Mouse (Mus musculus): ENCODE data around the gene Gm15319. TPM values are rescaled to one million over a fixed set of nuclear protein-coding genes. Genes with fewer than 3 reads are reported as not detected.
A peak's percentile ranks its signal among the peaks of the same experiment; 100 is the strongest.
"Not testable (repeated sequence)": the region's sequence is repeated elsewhere in the genome, so short reads cannot be mapped to it uniquely, and the experiment has no call there.

Gene Gm15319
- polyA plus RNA-seq, 1 experiment = not detected

DNA sequence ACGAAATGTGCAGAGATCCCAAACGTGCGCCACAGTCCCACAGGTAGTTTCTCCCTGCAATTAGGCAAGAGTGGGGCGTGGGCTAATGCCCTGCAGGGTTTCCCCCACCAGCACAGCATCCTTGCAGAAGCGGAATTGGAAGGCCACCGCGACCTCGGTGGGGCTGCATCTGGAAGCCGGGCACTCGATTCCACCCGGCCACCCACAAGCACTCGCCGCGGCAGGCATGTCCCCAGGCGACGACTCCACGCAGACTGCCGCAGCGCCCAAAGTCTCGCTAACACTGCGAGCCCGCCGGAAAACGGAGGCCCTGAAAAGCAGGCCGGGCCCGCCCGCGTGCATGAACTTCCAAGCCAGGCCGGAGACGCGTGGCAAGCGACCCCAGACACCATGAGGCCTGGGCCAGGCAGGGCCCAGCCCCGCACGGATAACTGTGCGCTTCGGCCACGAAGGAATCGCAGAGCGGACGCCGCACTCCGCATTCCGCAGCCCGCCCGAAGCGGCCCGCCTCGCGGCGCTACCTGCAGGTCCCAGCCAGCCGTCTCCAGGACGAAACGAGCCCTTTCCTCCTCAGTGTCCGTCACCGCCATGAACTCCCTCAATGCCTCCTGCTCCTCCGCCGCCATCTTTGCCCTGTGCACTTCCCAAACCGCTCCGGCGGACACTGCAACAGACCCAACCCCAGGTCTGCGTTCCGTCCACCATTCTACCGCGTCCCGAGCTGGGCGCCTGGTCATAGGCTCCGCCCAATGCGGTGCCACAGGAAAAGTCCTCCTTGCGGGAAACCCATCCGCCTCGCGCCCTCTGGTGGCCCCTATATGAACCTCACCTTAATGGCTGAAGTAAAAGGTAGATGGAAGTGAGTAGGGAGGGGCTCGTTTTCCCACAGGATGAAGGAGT is 66.0 kb downstream of the Gm15319 start:
- peak; percentile 91 for DNase-seq
- 10% methylated on average over 71 of the region's 73 CpGs for WGBS
- not testable (repeated sequence) for H3K27me3 ChIP-seq (replicated peaks; ENCODE audit: control insufficient read depth, insufficient read depth, low read length); H3K4me1 ChIP-seq (ENCODE audit: control insufficient read depth, insufficient read depth, low read length); H3K36me3 ChIP-seq (ENCODE audit: control insufficient read depth, insufficient read depth, low read length)
- Histone ChIP-seq H3K4me3 (ENCODE audit: insufficient read depth, low read depth, low read length) (peak overlapping the region; percentile 53), H3K27ac (ENCODE audit: insufficient read depth, low read depth, low read length) (peak overlapping the region; percentile 46)
- TF ChIP-seq CTCF (conservative IDR thresholded peaks at IDR 0.05; ENCODE audit: insufficient read depth, insufficient read length, low read depth, low read length) = peak; percentile 56

GRCm38 (mm10) chr8:20295881-20296280 is 67.1 kb downstream of the Gm15319 start:
- WGBS = 82% methylated on average over 3 of the region's 4 CpGs
- H3K4me1 ChIP-seq (ENCODE audit: control insufficient read depth, insufficient read depth, low read length); H3K27me3 ChIP-seq (replicated peaks; ENCODE audit: control insufficient read depth, insufficient read depth, low read length); H3K4me3 ChIP-seq (ENCODE audit: insufficient read depth, low read depth, low read length); DNase-seq; H3K27ac ChIP-seq (ENCODE audit: insufficient read depth, low read depth, low read length); H3K36me3 ChIP-seq (ENCODE audit: control insufficient read depth, insufficient read depth, low read length): not testable (repeated sequence)

DNA sequence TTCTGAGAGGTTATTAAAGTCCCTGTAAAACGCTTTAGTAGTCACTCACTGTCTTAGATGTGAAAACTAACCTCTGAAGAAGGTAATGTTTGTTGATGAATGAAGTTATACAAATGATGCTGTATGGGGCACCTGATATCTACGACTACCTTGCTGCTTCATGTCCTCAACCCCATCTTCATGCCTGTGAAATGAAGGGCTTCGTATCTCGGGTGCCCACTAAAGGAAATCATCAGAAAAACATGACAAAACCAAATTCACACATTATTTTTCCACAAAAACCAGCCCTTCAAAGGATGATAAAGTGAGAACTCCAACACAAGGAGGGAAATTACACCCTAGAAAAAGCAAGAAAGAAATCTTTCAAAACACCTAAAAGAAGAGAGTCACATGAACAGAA is 68.2 kb downstream of the Gm15319 start:
- WGBS = 89% methylated on average over 4 of the region's 4 CpGs
- H3K4me3 ChIP-seq (ENCODE audit: insufficient read depth, low read depth, low read length); H3K27ac ChIP-seq (ENCODE audit: insufficient read depth, low read depth, low read length); H3K36me3 ChIP-seq (ENCODE audit: control insufficient read depth, insufficient read depth, low read length); DNase-seq; H3K27me3 ChIP-seq (replicated peaks; ENCODE audit: control insufficient read depth, insufficient read depth, low read length); H3K4me1 ChIP-seq (ENCODE audit: control insufficient read depth, insufficient read depth, low read length): not testable (repeated sequence)

DNA sequence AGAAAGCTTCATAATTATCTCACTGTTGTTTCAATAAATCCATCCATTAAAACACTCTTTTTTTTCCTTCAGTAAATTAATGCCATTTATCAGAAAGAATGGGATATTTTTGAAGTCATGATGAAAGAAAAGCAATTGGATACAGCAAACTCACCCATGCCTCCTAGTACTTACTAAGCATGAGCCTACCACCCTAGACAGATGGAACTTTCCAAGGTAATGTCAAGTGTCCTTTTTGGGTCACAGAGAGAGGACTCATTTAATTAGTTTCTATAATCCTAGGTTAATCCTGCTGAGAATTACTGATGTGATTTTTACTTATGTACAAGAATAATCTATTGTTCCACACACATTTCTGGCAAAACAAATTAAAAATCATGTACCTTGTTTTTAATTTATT is 69.0 kb downstream of the Gm15319 start:
- peak; percentile 43 for DNase-seq
- not testable (repeated sequence) for H3K36me3 ChIP-seq (ENCODE audit: control insufficient read depth, insufficient read depth, low read length); H3K4me1 ChIP-seq (ENCODE audit: control insufficient read depth, insufficient read depth, low read length); H3K4me3 ChIP-seq (ENCODE audit: insufficient read depth, low read depth, low read length); H3K27me3 ChIP-seq (replicated peaks; ENCODE audit: control insufficient read depth, insufficient read depth, low read length); H3K27ac ChIP-seq (ENCODE audit: insufficient read depth, low read depth, low read length)

DNA sequence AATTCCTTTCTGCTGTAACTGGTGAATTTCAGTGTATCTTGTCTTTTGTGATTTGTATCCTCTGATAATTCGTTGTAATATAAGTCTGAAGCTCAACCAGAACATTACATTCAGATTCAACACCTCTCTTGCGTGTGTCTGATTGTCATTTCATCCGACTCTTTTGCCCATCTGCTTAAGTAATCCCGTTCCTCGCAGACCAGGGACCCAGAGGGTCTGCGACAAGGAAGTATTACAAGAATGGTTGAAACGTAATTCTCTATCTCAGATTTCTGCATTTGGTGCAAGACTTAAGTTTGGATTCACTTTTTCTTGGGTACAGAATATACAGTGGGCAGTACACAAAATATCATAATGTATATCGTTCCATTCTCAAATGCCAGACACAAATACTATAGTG is 73.0 kb downstream of the Gm15319 start:
- not testable (repeated sequence) for H3K27ac ChIP-seq (ENCODE audit: insufficient read depth, low read depth, low read length); H3K4me1 ChIP-seq (ENCODE audit: control insufficient read depth, insufficient read depth, low read length); H3K27me3 ChIP-seq (replicated peaks; ENCODE audit: control insufficient read depth, insufficient read depth, low read length); H3K36me3 ChIP-seq (ENCODE audit: control insufficient read depth, insufficient read depth, low read length); H3K4me3 ChIP-seq (ENCODE audit: insufficient read depth, low read depth, low read length); DNase-seq
- 59% methylated on average over 5 of the region's 8 CpGs for WGBS

GRCm38 (mm10) chr8:20288878-20289277 is 74.1 kb downstream of the Gm15319 start:
- not testable (repeated sequence) for H3K27ac ChIP-seq (ENCODE audit: insufficient read depth, low read depth, low read length); H3K36me3 ChIP-seq (ENCODE audit: control insufficient read depth, insufficient read depth, low read length); H3K4me3 ChIP-seq (ENCODE audit: insufficient read depth, low read depth, low read length); H3K27me3 ChIP-seq (replicated peaks; ENCODE audit: control insufficient read depth, insufficient read depth, low read length); H3K4me1 ChIP-seq (ENCODE audit: control insufficient read depth, insufficient read depth, low read length)
- peak; percentile 47 for DNase-seq
- 66% methylated on average over 2 of the region's 3 CpGs for WGBS

- not testable (repeated sequence) for H3K27me3 ChIP-seq (replicated peaks; ENCODE audit: control insufficient read depth, insufficient read depth, low read length); H3K4me3 ChIP-seq (ENCODE audit: insufficient read depth, low read depth, low read length); H3K4me1 ChIP-seq (ENCODE audit: control insufficient read depth, insufficient read depth, low read length); DNase-seq; H3K36me3 ChIP-seq (ENCODE audit: control insufficient read depth, insufficient read depth, low read length); H3K27ac ChIP-seq (ENCODE audit: insufficient read depth, low read depth, low read length)
- 91% methylated on average over 3 of the region's 3 CpGs for WGBS
Measured at GRCm38 (mm10) chr8:20287706-20288105, 75.3 kb downstream of the Gm15319 start.
